Comparison of ENCODE assay signal across 32 mouse cellular contexts in the genomic region with DNA sequence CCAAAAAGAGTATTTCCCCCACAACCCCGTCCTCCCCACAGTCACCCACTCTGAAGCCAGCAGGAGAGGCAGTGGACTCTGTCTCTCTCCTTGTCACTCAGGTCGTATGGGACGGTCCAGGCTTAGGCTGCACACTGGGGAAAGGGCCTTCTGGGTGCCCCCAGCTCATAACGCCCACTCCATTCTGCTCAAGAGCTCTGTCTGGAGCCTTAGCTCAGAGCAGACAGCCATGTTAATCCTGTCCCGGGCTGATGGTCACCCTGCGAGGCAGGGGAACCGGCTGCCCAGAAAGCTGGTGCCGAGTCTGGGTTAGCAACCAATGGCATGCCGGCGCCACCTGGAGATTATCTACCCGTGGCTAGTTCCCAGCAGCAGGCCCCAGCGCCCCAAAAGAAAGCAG. TPM values are rescaled to one million over a fixed set of nuclear protein-coding genes. Genes with fewer than 3 reads are reported as not detected.
DNase-seq lines count a peak whose midpoint lies in the region; ATAC-seq lines count a peak whose summit lies in the region.
"Had no signal": no experiment of that assay in that cellular context is flagged by ENCODE, and none has a peak within 500 bp of the region (broad histone marks: within the 10 kb centered on the region; RNA-seq: fewer than 3 reads in every experiment).

No protein-coding gene starts in this region.

- peak overlapping the region; percentile 9; the same call in 1 of the 2 replicates for H3K27ac ChIP-seq in hindbrain, embryonic 10.5 days
- no peak overlapping the region for H3K27ac ChIP-seq in hindbrain, embryonic 12.5 days
- H3K27ac ChIP-seq in midbrain, embryonic 13.5 days, result peak overlapping the region; percentile 60
- H3K27ac ChIP-seq: limb, embryonic 15.5 days; liver, embryonic 14.5 days; lung, embryonic 15.5 days; neural tube, embryonic 13.5 days; stomach, embryonic 15.5 days had no signal

- H3K4me2 ChIP-seq in hindbrain, embryonic 12.5 days (replicated peaks), result no peak overlapping the region; the same call in 1 of the 2 replicates
- peak overlapping the region; percentile 28 for H3K4me2 ChIP-seq in midbrain, embryonic 13.5 days (replicated peaks)
- H3K4me2 ChIP-seq: limb, embryonic 15.5 days; lung, embryonic 15.5 days; neural tube, embryonic 13.5 days; stomach, embryonic 15.5 days had no signal

- no peak overlapping the region; the same call in 1 of the 2 replicates for H3K9ac ChIP-seq in hindbrain, embryonic 12.5 days
- no peak overlapping the region for H3K9ac ChIP-seq in midbrain, embryonic 13.5 days (replicated peaks)
- H3K9ac ChIP-seq: limb, embryonic 15.5 days; liver, embryonic 14.5 days; lung, embryonic 15.5 days; neural tube, embryonic 13.5 days; stomach, embryonic 15.5 days had no signal

- H3K4me1 ChIP-seq in hindbrain, embryonic 10.5 days (replicated peaks), result peaks cover 53% of the 10 kb centered on the region
- peaks cover 39% of the 10 kb centered on the region for H3K4me1 ChIP-seq in hindbrain, embryonic 12.5 days
- peaks cover 44% of the 10 kb centered on the region for H3K4me1 ChIP-seq in midbrain, embryonic 13.5 days (replicated peaks)
- H3K4me1 ChIP-seq: stomach, embryonic 15.5 days had no signal

- H3K9me3 ChIP-seq in hindbrain, embryonic 10.5 days, result no peaks in the 10 kb centered on the region
- no peaks in the 10 kb centered on the region for H3K9me3 ChIP-seq in hindbrain, embryonic 12.5 days (replicated peaks)
- H3K9me3 ChIP-seq in midbrain, embryonic 13.5 days, result no peaks in the 10 kb centered on the region
- H3K9me3 ChIP-seq: G1E; limb, embryonic 15.5 days; lung, embryonic 15.5 days; neural tube, embryonic 13.5 days; stomach, embryonic 15.5 days had no signal

- H3K36me3 ChIP-seq in hindbrain, embryonic 10.5 days, result no peaks in the 10 kb centered on the region
- H3K36me3 ChIP-seq in hindbrain, embryonic 12.5 days, result no peaks in the 10 kb centered on the region
- no peaks in the 10 kb centered on the region for H3K36me3 ChIP-seq in midbrain, embryonic 13.5 days
- H3K36me3 ChIP-seq: G1E; limb, embryonic 15.5 days; lung, embryonic 15.5 days; neural tube, embryonic 13.5 days; stomach, embryonic 15.5 days had no signal

- H3K27me3 ChIP-seq in hindbrain, embryonic 10.5 days (ENCODE audit: insufficient read depth, poor library complexity, severe bottlenecking), result peaks cover 41% of the 10 kb centered on the region
- H3K27me3 ChIP-seq in hindbrain, embryonic 12.5 days, result peaks cover 19% of the 10 kb centered on the region
- peaks cover 7% of the 10 kb centered on the region for H3K27me3 ChIP-seq in midbrain, embryonic 13.5 days

- no peak for DNase-seq in hindbrain, embryonic 10.5 days (ENCODE audit: low spot score)
- DNase-seq in retina, postnatal 1 day, result peak; percentile 32
- DNase-seq in retina, embryonic 14.5 days (ENCODE audit: low spot score), result no peak
- DNase-seq in gastrocnemius, adult 18-20 months (ENCODE audit: low spot score), result no peak
- DNase-seq: adrenal gland, adult 8-10 months; B cell, adult 2 months; cerebellum, adult 11-12 months; cerebellum, postnatal 10 days; kidney, adult 8-10 months; kidney, postnatal 4 days; lung, postnatal 36 days; thymus, postnatal 25 days had no signal

- H3K4me3 ChIP-seq in hindbrain, embryonic 10.5 days, result no peak overlapping the region
- H3K4me3 ChIP-seq in hindbrain, embryonic 12.5 days, result no peak overlapping the region
- no peak overlapping the region for H3K4me3 ChIP-seq in midbrain, embryonic 13.5 days (replicated peaks)
- H3K4me3 ChIP-seq: limb, embryonic 15.5 days; lung, embryonic 15.5 days; myocyte; neural tube, embryonic 13.5 days; stomach, embryonic 15.5 days had no signal

- 15% methylated on average over 12 of the region's 12 CpGs for WGBS in hindbrain, embryonic 10.5 days
- WGBS in hindbrain, embryonic 12.5 days, result 23% methylated on average over 12 of the region's 12 CpGs
- WGBS in midbrain, embryonic 13.5 days, result 6% methylated on average over 12 of the region's 12 CpGs

- no peak for ATAC-seq in hindbrain, embryonic 12.5 days (ENCODE audit: low FRiP score)
- peak; percentile 68 for ATAC-seq in midbrain, embryonic 13.5 days
- no peak for ATAC-seq in erythroid progenitor cell, adult 5-6 weeks (replicated peaks; ENCODE audit: low FRiP score, poor library complexity, severe bottlenecking)
- ATAC-seq: Patski had no signal

RNA-seq across cellular contexts. Expression of gene Fibcd1, which starts 12.7 kb away (rescaled TPM):
- polyA plus RNA-seq in hindbrain, embryonic 10.5 days (2016; fragmentation: Nextera tagmentation; extraction: Ambion mirVana), result 0.60 and 2.0 TPM in 2 replicates
- polyA plus RNA-seq in hindbrain, embryonic 12.5 days (2016; fragmentation: Nextera tagmentation; extraction: Ambion mirVana), result 3.7 and 4.4 TPM in 2 replicates
- polyA plus RNA-seq in midbrain, embryonic 13.5 days (2015; fragmentation: Nextera tagmentation; extraction: Ambion mirVana), result 8.4 and 11.2 TPM in 2 replicates
- total RNA-seq in erythroid progenitor cell, adult 5-6 weeks (2015; ENCODE audit: low replicate concordance), result not detected in 2 replicates
- total RNA-seq in erythroid progenitor cell, adult 5-6 weeks (2017; ENCODE audit: low replicate concordance), result not detected in 2 replicates
- total RNA-seq in gastrocnemius, adult 18-20 months (2021), result under 1 TPM in 1 of 2 experiments, not detected in 1; 0.05 TPM
- total RNA-seq: gastrocnemius, adult 8-10 months; hematopoietic stem cell, adult 5-6 weeks; megakaryocyte-erythroid progenitor cell, adult 5-6 weeks had no signal
- polyA plus RNA-seq: G1E; heart, postnatal 0 days; lung, embryonic 15.5 days had no signal

RNA-seq across cellular contexts. Expression of gene Lamc3, which starts 28.6 kb away (rescaled TPM):
- polyA plus RNA-seq in hindbrain, embryonic 10.5 days (2016; fragmentation: Nextera tagmentation; extraction: Ambion mirVana), result 8.4 and 8.6 TPM in 2 replicates
- polyA plus RNA-seq in hindbrain, embryonic 12.5 days (2016; fragmentation: Nextera tagmentation; extraction: Ambion mirVana), result 7.2 and 7.6 TPM in 2 replicates
- polyA plus RNA-seq in midbrain, embryonic 13.5 days (2015; fragmentation: Nextera tagmentation; extraction: Ambion mirVana), result 5.5 and 6.8 TPM in 2 replicates
- total RNA-seq in erythroid progenitor cell, adult 5-6 weeks (2015; ENCODE audit: low replicate concordance), result not detected in 2 replicates
- total RNA-seq in erythroid progenitor cell, adult 5-6 weeks (2017; ENCODE audit: low replicate concordance), result not detected in 2 replicates
- under 1 TPM; 0.16 to 0.33 TPM for total RNA-seq in gastrocnemius, adult 18-20 months (2021)
- total RNA-seq: CH12.LX; G1E; hematopoietic stem cell, adult 5-6 weeks; megakaryocyte-erythroid progenitor cell, adult 5-6 weeks had no signal
- polyA plus RNA-seq: G1E had no signal

RNA-seq across cellular contexts. Expression of gene Qrfp, which starts 48.1 kb away (rescaled TPM):
- polyA plus RNA-seq in hindbrain, embryonic 10.5 days (2016; fragmentation: Nextera tagmentation; extraction: Ambion mirVana), result 0.12 and 0.20 TPM in 2 replicates
- polyA plus RNA-seq in hindbrain, embryonic 12.5 days (2016; fragmentation: Nextera tagmentation; extraction: Ambion mirVana), result 0.10 and 0.18 TPM in 2 replicates
- polyA plus RNA-seq in midbrain, embryonic 13.5 days (2015; fragmentation: Nextera tagmentation; extraction: Ambion mirVana), result 0.06 and 0.12 TPM in 2 replicates
- total RNA-seq in erythroid progenitor cell, adult 5-6 weeks (2015; ENCODE audit: low replicate concordance), result not detected in 2 replicates
- not detected in 2 replicates for total RNA-seq in erythroid progenitor cell, adult 5-6 weeks (2017; ENCODE audit: low replicate concordance)
- not detected for total RNA-seq in gastrocnemius, adult 18-20 months (2021)
- total RNA-seq: adrenal gland, adult 8-10 months; CH12.LX; gastrocnemius, adult 8-10 months; hematopoietic stem cell, adult 5-6 weeks; left cerebral cortex, adult 18-20 months; left cerebral cortex, postnatal 36 days; megakaryocyte-erythroid progenitor cell, adult 5-6 weeks had no signal
- polyA plus RNA-seq: cortical plate, adult 2 months; G1E; intestine, embryonic 14.5 days; liver, embryonic 14.5 days; Patski had no signal
